Mouse (Mus musculus) B cell, adult 2 months (primary cell): ENCODE measurements around the gene Ptprh.

Source experiments
- DNase-seq, 2 experiments: peaks; one replicate each; pipeline ENCODE4 v3.0.0; 2022

The Ptprh gene

GRCm38 (mm10) chr7:4603873-4604272, at the start of gene Ptprh:
Ptprh (minus strand) TSS chr7:4604041.
- DNase-seq: no peak

GRCm38 (mm10) chr7:4653351-4653750, 49.5 kb upstream of the Ptprh start:
- no peak for DNase-seq

GRCm38 (mm10) chr7:4652726-4653125, 48.9 kb upstream of the Ptprh start:
- DNase-seq: peak in 1 of 2 experiments; percentile 22

- peak; percentile 54 to 65 for DNase-seq
Measured at GRCm38 (mm10) chr7:4651581-4651980, 47.7 kb upstream of the Ptprh start.

- DNase-seq: peak; percentile 28 to 32
Measured at GRCm38 (mm10) chr7:4647992-4648391, 44.2 kb upstream of the Ptprh start.

- DNase-seq: peak; percentile 84 to 86
Measured at GRCm38 (mm10) chr7:4647291-4647690, 43.5 kb upstream of the Ptprh start.

- no peak for DNase-seq
Measured at GRCm38 (mm10) chr7:4646806-4647205, 43.0 kb upstream of the Ptprh start.

GRCm38 (mm10) chr7:4643225-4643624, 39.4 kb upstream of the Ptprh start:
- DNase-seq: no peak

- no peak for DNase-seq
Measured at GRCm38 (mm10) chr7:4641956-4642355, 38.1 kb upstream of the Ptprh start.

GRCm38 (mm10) chr7:4641155-4641554, 37.3 kb upstream of the Ptprh start:
- DNase-seq: no peak

GRCm38 (mm10) chr7:4636179-4636578, 32.3 kb upstream of the Ptprh start:
- DNase-seq: no peak

GRCm38 (mm10) chr7:4631031-4631430, 27.2 kb upstream of the Ptprh start, which contains the start of gene Tmem86b:
Tmem86b (minus strand) TSS chr7:4631422.
- DNase-seq: no peak

GRCm38 (mm10) chr7:4630198-4630597, 26.4 kb upstream of the Ptprh start:
- DNase-seq: no peak

- no peak for DNase-seq
Measured at GRCm38 (mm10) chr7:4629586-4629985, 25.7 kb upstream of the Ptprh start.

- no peak for DNase-seq
Measured at GRCm38 (mm10) chr7:4625928-4626327, 22.1 kb upstream of the Ptprh start.

GRCm38 (mm10) chr7:4624343-4624742, 20.5 kb upstream of the Ptprh start:
- DNase-seq: peak in 1 of 2 experiments; percentile 35

- peak; percentile 76 to 79 for DNase-seq
Measured at GRCm38 (mm10) chr7:4623544-4624189, 19.8 kb upstream of the Ptprh start.

GRCm38 (mm10) chr7:4619979-4620378, 16.1 kb upstream of the Ptprh start:
- peak; percentile 51 to 57 for DNase-seq

- DNase-seq: no peak
Measured at GRCm38 (mm10) chr7:4613740-4614403, 10.0 kb upstream of the Ptprh start.

GRCm38 (mm10) chr7:4612956-4613355, 9.1 kb upstream of the Ptprh start:
- DNase-seq: no peak

GRCm38 (mm10) chr7:4612386-4612785, 8.5 kb upstream of the Ptprh start:
- no peak for DNase-seq

- no peak for DNase-seq
Measured at GRCm38 (mm10) chr7:4611921-4612341, 8.1 kb upstream of the Ptprh start.

- no peak for DNase-seq
Measured at GRCm38 (mm10) chr7:4611511-4611910, 7.7 kb upstream of the Ptprh start.

GRCm38 (mm10) chr7:4608002-4608401, 4.2 kb upstream of the Ptprh start:
- DNase-seq: no peak

GRCm38 (mm10) chr7:4602969-4603368, 872 bp downstream of the Ptprh start:
- DNase-seq: no peak
